Mouse (Mus musculus): Measurements from ENCODE around the gene Syne1. TPM values are rescaled to one million over a fixed set of nuclear protein-coding genes. Genes with fewer than 3 reads are reported as not detected.

The Syne1 gene
- polyA plus RNA-seq, 1 experiment from 2014 or later = 5.8 TPM

GRCm38 (mm10) chr10:5288716-5289574 is 262.3 kb downstream of the Syne1 start:
- Histone ChIP-seq H3K4me1 (peaks cover 9% of the 10 kb centered on the region), H3K36me3 (no peaks in the 10 kb centered on the region), H3K4me3 (peak overlapping the region; percentile 28), H3K9me3 (no peaks in the 10 kb centered on the region), H3K27ac (peak overlapping the region; percentile 89), H3K9ac (peak overlapping the region; percentile 41), H3K27me3 (no peaks in the 10 kb centered on the region), H3K4me2 (replicated peaks) (peak overlapping the region; percentile 43)
- peak; percentile 94 for ATAC-seq (ENCODE audit: insufficient number of reproducible peaks, insufficient read depth, low FRiP score, low TSS enrichment)
- WGBS = 18% methylated on average over 19 of the region's 19 CpGs

GRCm38 (mm10) chr10:5288262-5288661 is 263.0 kb downstream of the Syne1 start:
- ATAC-seq (ENCODE audit: insufficient number of reproducible peaks, insufficient read depth, low FRiP score, low TSS enrichment) = no peak
- no peaks in the 10 kb centered on the region for H3K36me3 ChIP-seq
- WGBS = 38% methylated on average over 6 of the region's 6 CpGs
- H3K4me3 ChIP-seq = peak overlapping the region; percentile 28
- no peak overlapping the region for H3K27ac ChIP-seq
- H3K4me2 ChIP-seq (replicated peaks) = peak overlapping the region; percentile 43
- H3K27me3 ChIP-seq = no peaks in the 10 kb centered on the region
- no peaks in the 10 kb centered on the region for H3K9me3 ChIP-seq
- H3K4me1 ChIP-seq = peaks cover 9% of the 10 kb centered on the region
- H3K9ac ChIP-seq = no peak overlapping the region

GRCm38 (mm10) chr10:5275769-5276168 is 275.5 kb downstream of the Syne1 start:
- no peak overlapping the region for H3K27ac ChIP-seq
- no peaks in the 10 kb centered on the region for H3K36me3 ChIP-seq

GRCm38 (mm10) chr10:5270641-5271040 is 280.6 kb downstream of the Syne1 start:
- H3K9ac ChIP-seq = no peak overlapping the region

More at GRCm38 (mm10) chr10:5275769-5276168, 275.5 kb downstream of the Syne1 start:
- no peaks in the 10 kb centered on the region for H3K9me3 ChIP-seq
- no peak overlapping the region for H3K9ac ChIP-seq
- no peaks in the 10 kb centered on the region for H3K27me3 ChIP-seq
- no peak overlapping the region for H3K4me2 ChIP-seq (replicated peaks)
- no peak for ATAC-seq (ENCODE audit: insufficient number of reproducible peaks, insufficient read depth, low FRiP score, low TSS enrichment)
- H3K4me3 ChIP-seq = no peak overlapping the region
- no peaks in the 10 kb centered on the region for H3K4me1 ChIP-seq
- WGBS = 90% methylated on average over 5 of the region's 5 CpGs

GRCm38 (mm10) chr10:5264418-5264817 is 286.9 kb downstream of the Syne1 start:
- ATAC-seq (ENCODE audit: insufficient number of reproducible peaks, insufficient read depth, low FRiP score, low TSS enrichment) = no peak

More at GRCm38 (mm10) chr10:5270641-5271040, 280.6 kb downstream of the Syne1 start:
- no peak for ATAC-seq (ENCODE audit: insufficient number of reproducible peaks, insufficient read depth, low FRiP score, low TSS enrichment)
- 83% methylated on average over 2 of the region's 2 CpGs for WGBS
- H3K27ac ChIP-seq = no peak overlapping the region
- no peak overlapping the region for H3K4me3 ChIP-seq
- no peaks in the 10 kb centered on the region for H3K27me3 ChIP-seq
- no peaks in the 10 kb centered on the region for H3K4me1 ChIP-seq
- H3K9me3 ChIP-seq = no peaks in the 10 kb centered on the region
- no peak overlapping the region for H3K4me2 ChIP-seq (replicated peaks)
- no peaks in the 10 kb centered on the region for H3K36me3 ChIP-seq

GRCm38 (mm10) chr10:5262636-5263035 is 288.6 kb downstream of the Syne1 start:
- Histone ChIP-seq H3K4me3 (no peak overlapping the region), H3K4me2 (replicated peaks) (no peak overlapping the region), H3K9me3 (no peaks in the 10 kb centered on the region), H3K27me3 (no peaks in the 10 kb centered on the region), H3K36me3 (0 out of 2 replicates have a peak, but pooled peaks cover 5% of the 10 kb centered on the region), H3K4me1 (no peaks in the 10 kb centered on the region), H3K9ac (no peak overlapping the region), H3K27ac (no peak overlapping the region)
- 80% methylated on average over 8 of the region's 8 CpGs for WGBS
- ATAC-seq (ENCODE audit: insufficient number of reproducible peaks, insufficient read depth, low FRiP score, low TSS enrichment) = no peak

More at GRCm38 (mm10) chr10:5264418-5264817, 286.9 kb downstream of the Syne1 start:
- Histone ChIP-seq H3K9me3 (no peaks in the 10 kb centered on the region), H3K4me2 (replicated peaks) (no peak overlapping the region), H3K36me3 (no peaks in the 10 kb centered on the region), H3K9ac (no peak overlapping the region), H3K4me3 (no peak overlapping the region), H3K27me3 (no peaks in the 10 kb centered on the region), H3K27ac (no peak overlapping the region), H3K4me1 (no peaks in the 10 kb centered on the region)
- 70% methylated on average over 10 of the region's 10 CpGs for WGBS

- Histone ChIP-seq H3K9ac (no peak overlapping the region), H3K9me3 (no peaks in the 10 kb centered on the region), H3K4me2 (replicated peaks) (no peak overlapping the region), H3K27ac (no peak overlapping the region), H3K4me3 (no peak overlapping the region), H3K27me3 (no peaks in the 10 kb centered on the region), H3K36me3 (0 out of 2 replicates have a peak, but pooled peaks cover 5% of the 10 kb centered on the region), H3K4me1 (no peaks in the 10 kb centered on the region)
- ATAC-seq (ENCODE audit: insufficient number of reproducible peaks, insufficient read depth, low FRiP score, low TSS enrichment) = no peak
Measured at GRCm38 (mm10) chr10:5256686-5257085, 294.6 kb downstream of the Syne1 start.

GRCm38 (mm10) chr10:5253752-5254151 is 297.5 kb downstream of the Syne1 start:
- Histone ChIP-seq H3K27ac (no peak overlapping the region), H3K4me2 (replicated peaks) (no peak overlapping the region), H3K4me1 (no peaks in the 10 kb centered on the region), H3K9me3 (no peaks in the 10 kb centered on the region), H3K27me3 (no peaks in the 10 kb centered on the region), H3K4me3 (no peak overlapping the region), H3K9ac (no peak overlapping the region), H3K36me3 (0 out of 2 replicates have a peak, but pooled peaks cover 5% of the 10 kb centered on the region)
- ATAC-seq (ENCODE audit: insufficient number of reproducible peaks, insufficient read depth, low FRiP score, low TSS enrichment) = no peak

- peaks cover 5% of the 10 kb centered on the region; the same call in 1 of the 2 replicates for H3K36me3 ChIP-seq
- no peaks in the 10 kb centered on the region for H3K9me3 ChIP-seq
- H3K4me3 ChIP-seq = no peak overlapping the region
- no peak for ATAC-seq (ENCODE audit: insufficient number of reproducible peaks, insufficient read depth, low FRiP score, low TSS enrichment)
- H3K4me1 ChIP-seq = no peaks in the 10 kb centered on the region
- no peak overlapping the region for H3K4me2 ChIP-seq (replicated peaks)
- no peaks in the 10 kb centered on the region for H3K27me3 ChIP-seq
- no peak overlapping the region for H3K9ac ChIP-seq
- H3K27ac ChIP-seq = no peak overlapping the region
- WGBS = 70% methylated on average over 10 of the region's 10 CpGs
Measured at GRCm38 (mm10) chr10:5250702-5251101, 300.6 kb downstream of the Syne1 start.

GRCm38 (mm10) chr10:5239680-5240079 is 311.6 kb downstream of the Syne1 start:
- no peak for ATAC-seq (ENCODE audit: insufficient number of reproducible peaks, insufficient read depth, low FRiP score, low TSS enrichment)
- no peak overlapping the region for H3K4me3 ChIP-seq
- peaks cover 9% of the 10 kb centered on the region for H3K4me1 ChIP-seq
- H3K27me3 ChIP-seq = no peaks in the 10 kb centered on the region
- H3K27ac ChIP-seq = no peak overlapping the region
- no peaks in the 10 kb centered on the region for H3K9me3 ChIP-seq
- no peak overlapping the region for H3K9ac ChIP-seq
- H3K36me3 ChIP-seq = no peaks in the 10 kb centered on the region
- WGBS = 78% methylated on average over 4 of the region's 4 CpGs
- no peak overlapping the region for H3K4me2 ChIP-seq (replicated peaks)

GRCm38 (mm10) chr10:5236926-5237325 is 314.4 kb downstream of the Syne1 start:
- no peak for ATAC-seq (ENCODE audit: insufficient number of reproducible peaks, insufficient read depth, low FRiP score, low TSS enrichment)
- no peak overlapping the region for H3K4me3 ChIP-seq
- H3K9ac ChIP-seq = no peak overlapping the region
- WGBS = 60% methylated on average over 4 of the region's 4 CpGs
- no peak overlapping the region for H3K27ac ChIP-seq
- H3K4me2 ChIP-seq (replicated peaks) = no peak overlapping the region
- H3K4me1 ChIP-seq = peaks cover 9% of the 10 kb centered on the region
- no peaks in the 10 kb centered on the region for H3K9me3 ChIP-seq
- H3K27me3 ChIP-seq = no peaks in the 10 kb centered on the region
- no peaks in the 10 kb centered on the region for H3K36me3 ChIP-seq

- no peaks in the 10 kb centered on the region for H3K27me3 ChIP-seq
- H3K36me3 ChIP-seq = no peaks in the 10 kb centered on the region
- no peak overlapping the region for H3K27ac ChIP-seq
- no peak overlapping the region for H3K9ac ChIP-seq
- no peak overlapping the region for H3K4me2 ChIP-seq (replicated peaks)
- ATAC-seq (ENCODE audit: insufficient number of reproducible peaks, insufficient read depth, low FRiP score, low TSS enrichment) = no peak
- peaks cover 9% of the 10 kb centered on the region for H3K4me1 ChIP-seq
- 83% methylated on average over 3 of the region's 3 CpGs for WGBS
- no peak overlapping the region for H3K4me3 ChIP-seq
- no peaks in the 10 kb centered on the region for H3K9me3 ChIP-seq
Measured at GRCm38 (mm10) chr10:5236171-5236570, 315.1 kb downstream of the Syne1 start.
